In genomic region chr1:185287066-185287465, GRCm38 (mm10) we compare ENCODE assay signal across 25 mouse cellular contexts. TPM values are rescaled to one million over a fixed set of nuclear protein-coding genes. Genes with fewer than 3 reads are reported as not detected.
DNase-seq lines count a peak whose midpoint lies in the region; ATAC-seq and TF ChIP-seq lines count a peak whose summit lies in the region.
"Had no signal": no experiment of that assay in that cellular context is flagged by ENCODE, and none has a peak within 500 bp of the region (broad histone marks: within the 10 kb centered on the region; RNA-seq: fewer than 3 reads in every experiment).

No protein-coding gene starts in this region.

- no peak overlapping the region for H3K4me2 ChIP-seq in kidney, embryonic 14.5 days (replicated peaks; ENCODE audit: low read depth, low read length)
- no peak overlapping the region for H3K4me2 ChIP-seq in liver, postnatal 0 days (ENCODE audit: low read depth, low read length)
- H3K4me2 ChIP-seq: heart, embryonic 12.5 days; heart, embryonic 15.5 days; hindbrain, embryonic 13.5 days had no signal

- no peaks in the 10 kb centered on the region for H3K4me1 ChIP-seq in kidney, embryonic 14.5 days (ENCODE audit: control insufficient read depth, insufficient read depth, low read length)
- H3K4me1 ChIP-seq in liver, adult 2 months (ENCODE audit: control insufficient read depth, insufficient read depth, low read length) = no peaks in the 10 kb centered on the region
- no peaks in the 10 kb centered on the region for H3K4me1 ChIP-seq in liver, postnatal 0 days (ENCODE audit: insufficient read depth)
- H3K4me1 ChIP-seq: hindbrain, embryonic 10.5 days had no signal

- H3K9me3 ChIP-seq in kidney, embryonic 14.5 days (ENCODE audit: control insufficient read depth, low read length) = no peaks in the 10 kb centered on the region
- no peaks in the 10 kb centered on the region for H3K9me3 ChIP-seq in liver, postnatal 0 days (ENCODE audit: low read length)
- H3K9me3 ChIP-seq: heart, embryonic 12.5 days; heart, embryonic 15.5 days; hindbrain, embryonic 10.5 days; hindbrain, embryonic 13.5 days had no signal

- TF ChIP-seq POLR2A in liver, adult 2 months (IDR thresholded peaks at IDR 0.05; ENCODE audit: extremely low read depth, insufficient read depth, low read length) = no peak

- H3K36me3 ChIP-seq in kidney, embryonic 14.5 days (ENCODE audit: control insufficient read depth, insufficient read depth, low read length) = peaks cover 62% of the 10 kb centered on the region
- H3K36me3 ChIP-seq in liver, adult 2 months (ENCODE audit: control insufficient read depth, insufficient read depth, low read length) = peaks cover 26% of the 10 kb centered on the region
- H3K36me3 ChIP-seq in liver, postnatal 0 days (replicated peaks; ENCODE audit: insufficient read depth, low read length) = peaks cover 62% of the 10 kb centered on the region

- no peak overlapping the region for H3K9ac ChIP-seq in kidney, embryonic 14.5 days (ENCODE audit: low read depth, low read length)
- no peak overlapping the region for H3K9ac ChIP-seq in liver, adult 2 months (ENCODE audit: low read depth, low read length)
- H3K9ac ChIP-seq in liver, postnatal 0 days (replicated peaks) = no peak overlapping the region
- H3K9ac ChIP-seq: forebrain, postnatal 0 days; heart, embryonic 12.5 days; heart, embryonic 15.5 days; hindbrain, embryonic 13.5 days had no signal

- no peak overlapping the region for H3K27ac ChIP-seq in kidney, embryonic 14.5 days (ENCODE audit: low read depth, low read length)
- H3K27ac ChIP-seq in liver, adult 2 months (replicated peaks; ENCODE audit: insufficient read depth, low read depth, low read length) = no peak overlapping the region
- H3K27ac ChIP-seq in liver, postnatal 0 days (ENCODE audit: low read depth) = no peak overlapping the region
- H3K27ac ChIP-seq: heart, embryonic 15.5 days; hindbrain, embryonic 10.5 days; hindbrain, embryonic 13.5 days had no signal

- H3K4me3 ChIP-seq in kidney, embryonic 14.5 days (ENCODE audit: low read length) = no peak overlapping the region
- H3K4me3 ChIP-seq in liver, adult 2 months (ENCODE audit: insufficient read depth, low read depth, low read length) = no peak overlapping the region
- no peak overlapping the region for H3K4me3 ChIP-seq in liver, postnatal 0 days (ENCODE audit: low read depth, low read length)
- H3K4me3 ChIP-seq: heart, embryonic 12.5 days; heart, embryonic 15.5 days; hindbrain, embryonic 10.5 days; hindbrain, embryonic 13.5 days had no signal

- TF ChIP-seq EP300 in liver, postnatal 0 days (IDR thresholded peaks at IDR 0.05; ENCODE audit: low read depth) = no peak

- no peak for TF ChIP-seq CTCF in liver, adult 2 months (IDR thresholded peaks at IDR 0.05; ENCODE audit: low read depth, low read length)
- no peak for TF ChIP-seq CTCF in liver, postnatal 0 days (IDR thresholded peaks at IDR 0.05; ENCODE audit: low read depth)

- peak; percentile 58 for ATAC-seq in frontal cortex, adult (ENCODE audit: low TSS enrichment)
- 0 out of 2 replicates have a peak, but pooled peaks have one; percentile 30 for ATAC-seq in kidney, embryonic 14.5 days (ENCODE audit: low FRiP score, low TSS enrichment)
- ATAC-seq in liver, postnatal 0 days = no peak
- ATAC-seq: activated CD4-positive, CD25-positive, alpha-beta regulatory T cell, adult 4 months; forebrain, embryonic 14.5 days; forebrain, postnatal 0 days; hindbrain, embryonic 16.5 days had no signal

- H3K27me3 ChIP-seq in kidney, embryonic 14.5 days (ENCODE audit: control insufficient read depth, insufficient read depth, low read length) = no peaks in the 10 kb centered on the region
- no peaks in the 10 kb centered on the region for H3K27me3 ChIP-seq in liver, adult 2 months (ENCODE audit: control insufficient read depth, insufficient read depth, low read length)
- no peaks in the 10 kb centered on the region for H3K27me3 ChIP-seq in liver, postnatal 0 days (ENCODE audit: insufficient read depth, low read length)
- H3K27me3 ChIP-seq: heart, embryonic 12.5 days; heart, embryonic 15.5 days; hindbrain, embryonic 13.5 days had no signal

- H3K79me2 ChIP-seq in liver, adult 2 months (ENCODE audit: control insufficient read depth, insufficient read depth, low read length) = no peaks in the 10 kb centered on the region

- DNase-seq in frontal cortex, postnatal 14 days (ENCODE audit: low spot score in 2 of 2) = no peak
- DNase-seq in kidney, postnatal 14 days = no peak
- peak; percentile 70 for DNase-seq in liver, adult 2 months (ENCODE audit: extremely low read depth, low read depth, low spot score)
- no peak for DNase-seq in liver, postnatal 0 days
- DNase-seq in adipocyte (ENCODE audit: low spot score) = peak; percentile 31
- DNase-seq in urinary bladder, postnatal 36 days (ENCODE audit: low spot score in 2 of 2) = no peak
- DNase-seq: adrenal gland, postnatal 10 days; adrenal gland, postnatal 36 days; cerebellum, adult 18-20 months; cerebellum, adult 9-10 months; cerebellum, postnatal 14 days; forebrain, postnatal 0 days; gastrocnemius, postnatal 10 days; gastrocnemius, postnatal 36 days; heart, postnatal 10 days; heart, postnatal 36 days had no signal

- WGBS in kidney, embryonic 14.5 days = 87% methylated on average over 20 of the region's 20 CpGs
- WGBS in liver, adult 2 months = 81% methylated on average over 20 of the region's 20 CpGs
- WGBS in liver, postnatal 0 days (ENCODE audit: insufficient replicate concordance) = 88% methylated on average over 20 of the region's 20 CpGs

RNA-seq across cellular contexts. Expression of gene Iars2, which starts 42.1 kb away (rescaled TPM):
- polyA plus RNA-seq in kidney, embryonic 14.5 days (2014; fragmentation: Nextera tagmentation; extraction: Ambion mirVana) = 17.0 and 35.4 TPM in 2 replicates
- 25.8 and 33.2 TPM in 2 replicates for total RNA-seq in liver, adult 2 months (2014; rRNA removed)
- 20.1 and 20.8 TPM in 2 replicates for polyA plus RNA-seq in liver, adult 2 months (2012; rRNA removed)
- 13.8 and 15.3 TPM in 2 replicates for polyA plus RNA-seq in liver, postnatal 0 days (2015; fragmentation: Nextera tagmentation; extraction: Ambion mirVana)

RNA-seq across cellular contexts. Expression of gene Bpnt1, which starts 44.9 kb away (rescaled TPM):
- polyA plus RNA-seq in kidney, embryonic 14.5 days (2014; fragmentation: Nextera tagmentation; extraction: Ambion mirVana) = 18.2 and 31.6 TPM in 2 replicates
- total RNA-seq in liver, adult 2 months (2014; rRNA removed) = 80.5 and 81.5 TPM in 2 replicates
- polyA plus RNA-seq in liver, adult 2 months (2012; rRNA removed) = 86.5 and 99.0 TPM in 2 replicates
- 21.7 TPM in 2 replicates for polyA plus RNA-seq in liver, postnatal 0 days (2015; fragmentation: Nextera tagmentation; extraction: Ambion mirVana)

Comparison
In these comparisons a context has a peak if more than half of its experiments do, and no peak if none do; other contexts are left out.
1. DNase-seq: peak in liver, adult 2 months (single experiment) and adipocyte (single experiment); none in frontal cortex, postnatal 14 days (0 of 2), kidney, postnatal 14 days (single experiment), liver, postnatal 0 days (single experiment) and urinary bladder, postnatal 36 days (0 of 2).